Mouse (Mus musculus): Measurements from ENCODE around the gene Gm5934. TPM values are rescaled to one million over a fixed set of nuclear protein-coding genes. Genes with fewer than 3 reads are reported as not detected.

The Gm5934 gene
- not detected for polyA plus RNA-seq (2014; fragmentation: Illumina TruSeq; extraction: RNeasy Lipid Tissue Mini Kit (QIAGEN cat#74804); ENCODE audit: low read depth, low replicate concordance)

DNA sequence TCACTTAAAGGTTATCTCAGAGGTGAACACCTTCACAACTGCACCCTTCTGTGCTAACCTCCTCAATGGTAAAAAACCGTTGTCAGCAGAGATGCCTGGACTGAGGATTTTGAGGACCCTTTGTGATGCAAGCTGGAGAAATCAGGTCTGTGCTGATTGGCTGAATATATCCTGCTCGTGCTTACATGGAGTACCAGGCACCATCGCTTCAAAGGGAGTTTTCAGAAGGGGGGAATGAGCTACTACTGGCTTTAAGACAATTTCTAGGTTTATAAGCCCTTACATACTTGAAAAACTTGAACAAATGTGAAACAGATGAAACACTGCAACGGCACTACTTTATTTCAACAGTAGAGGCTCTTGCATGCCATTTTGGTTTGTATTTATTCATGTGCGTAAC is at the start of gene Gm5934:
TSS of gene Gm5934 (minus strand) at position 101 of the 400 bp plus-strand sequence.

Other genes with a start within 250 kb of the Gm5934 start
- not detected for gene Gm4297, start 74.1 kb upstream of the Gm5934 start, polyA plus RNA-seq (2014; fragmentation: Illumina TruSeq; extraction: RNeasy Lipid Tissue Mini Kit (QIAGEN cat#74804); ENCODE audit: low read depth, low replicate concordance)